Mouse (Mus musculus): ENCODE measurements around the gene 1700001J03Rik. TPM values are rescaled to one million over a fixed set of nuclear protein-coding genes. Genes with fewer than 3 reads are reported as not detected.
"Not testable (repeated sequence)": the region's sequence is repeated elsewhere in the genome, so short reads cannot be mapped to it uniquely, and the experiment has no call there.

Gene 1700001J03Rik
- polyA plus RNA-seq, 1 experiment from 2014 or later: 0.24 TPM

DNA sequence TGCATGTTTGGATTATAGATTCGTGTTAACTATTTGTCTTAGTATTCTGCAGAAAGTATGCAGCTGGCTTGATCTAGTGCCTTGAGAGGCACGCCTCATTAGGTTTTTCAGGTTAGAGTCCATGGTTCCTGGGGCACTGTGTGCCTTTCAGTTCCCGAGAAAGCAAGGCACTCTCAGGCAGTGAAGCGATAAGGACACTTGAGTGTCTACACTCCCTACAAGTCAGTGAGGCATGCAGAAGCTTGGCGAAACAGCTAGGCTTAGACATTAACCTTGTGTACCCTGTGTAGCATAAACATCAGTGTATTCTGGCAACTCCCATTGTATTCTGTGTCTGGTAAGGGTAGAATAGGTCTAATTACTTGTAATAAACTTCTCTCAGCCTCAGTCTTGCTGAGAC lies 20.4 kb upstream of the 1700001J03Rik start:
- H3K27me3 ChIP-seq (ENCODE audit: insufficient read depth, poor library complexity, severe bottlenecking): no peaks in the 10 kb centered on the region
- H3K4me1 ChIP-seq (replicated peaks): no peaks in the 10 kb centered on the region
- H3K4me3 ChIP-seq: no peak overlapping the region
- 97% methylated on average over 5 of the region's 5 CpGs for WGBS
- H3K9me3 ChIP-seq: peaks cover 22% of the 10 kb centered on the region; the same call in 1 of the 2 replicates
- DNase-seq (ENCODE audit: low spot score): no peak
- H3K36me3 ChIP-seq: peaks cover 98% of the 10 kb centered on the region
- no peak overlapping the region for H3K27ac ChIP-seq

DNA sequence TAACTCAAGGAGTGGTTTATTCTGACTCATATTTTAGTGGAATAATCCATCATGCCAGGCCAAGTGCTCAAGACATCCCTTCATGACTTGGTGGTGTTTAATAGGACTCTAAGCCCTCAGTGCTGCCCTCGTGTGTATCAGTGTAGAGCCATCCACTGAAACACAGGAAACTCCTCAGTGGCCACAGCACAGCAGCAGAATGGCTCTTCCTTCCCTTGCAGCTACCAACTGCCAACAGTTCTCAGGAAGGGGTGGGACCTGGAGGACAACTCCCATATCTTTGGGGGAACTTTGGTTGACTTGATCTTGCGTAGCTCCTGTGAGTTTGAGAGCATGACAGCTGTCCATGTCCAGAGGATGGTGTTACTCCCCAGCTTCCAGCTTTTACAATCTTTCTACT lies 18.8 kb upstream of the 1700001J03Rik start:
- DNase-seq (ENCODE audit: low spot score): no peak
- Histone ChIP-seq H3K36me3 (peaks cover 83% of the 10 kb centered on the region), H3K9me3 (peaks cover 23% of the 10 kb centered on the region; the same call in 1 of the 2 replicates), H3K4me1 (replicated peaks) (no peaks in the 10 kb centered on the region), H3K27me3 (ENCODE audit: insufficient read depth, poor library complexity, severe bottlenecking) (no peaks in the 10 kb centered on the region), H3K27ac (no peak overlapping the region), H3K4me3 (no peak overlapping the region)
- 81% methylated on average over 2 of the region's 2 CpGs for WGBS

- H3K36me3 ChIP-seq: peaks cover 53% of the 10 kb centered on the region
- no peak for DNase-seq (ENCODE audit: low spot score)
- no peak overlapping the region for H3K4me3 ChIP-seq
- no peak overlapping the region for H3K27ac ChIP-seq
- no peaks in the 10 kb centered on the region for H3K4me1 ChIP-seq (replicated peaks)
- WGBS: 96% methylated on average over 6 of the region's 6 CpGs
- no peaks in the 10 kb centered on the region for H3K27me3 ChIP-seq (ENCODE audit: insufficient read depth, poor library complexity, severe bottlenecking)
- peaks cover 23% of the 10 kb centered on the region; the same call in 1 of the 2 replicates for H3K9me3 ChIP-seq
These were observed 15.5 kb upstream of the 1700001J03Rik start for GRCm38 (mm10) chr5:146200580-146200979.

GRCm38 (mm10) chr5:146199540-146199939 lies 14.4 kb upstream of the 1700001J03Rik start:
- Histone ChIP-seq H3K36me3 (peaks cover 42% of the 10 kb centered on the region), H3K4me1 (replicated peaks) (no peaks in the 10 kb centered on the region), H3K27me3 (ENCODE audit: insufficient read depth, poor library complexity, severe bottlenecking) (no peaks in the 10 kb centered on the region), H3K9me3 (peaks cover 23% of the 10 kb centered on the region; the same call in 1 of the 2 replicates), H3K27ac (no peak overlapping the region), H3K4me3 (no peak overlapping the region)
- 81% methylated on average over 2 of the region's 2 CpGs for WGBS
- DNase-seq (ENCODE audit: low spot score): no peak

- Histone ChIP-seq H3K4me3 (no peak overlapping the region), H3K36me3 (peaks cover 38% of the 10 kb centered on the region), H3K27me3 (ENCODE audit: insufficient read depth, poor library complexity, severe bottlenecking) (no peaks in the 10 kb centered on the region), H3K9me3 (peaks cover 23% of the 10 kb centered on the region; the same call in 1 of the 2 replicates), H3K4me1 (replicated peaks) (no peaks in the 10 kb centered on the region), H3K27ac (no peak overlapping the region)
- DNase-seq (ENCODE audit: low spot score): no peak
These were observed 14.0 kb upstream of the 1700001J03Rik start for GRCm38 (mm10) chr5:146199073-146199472.

DNA sequence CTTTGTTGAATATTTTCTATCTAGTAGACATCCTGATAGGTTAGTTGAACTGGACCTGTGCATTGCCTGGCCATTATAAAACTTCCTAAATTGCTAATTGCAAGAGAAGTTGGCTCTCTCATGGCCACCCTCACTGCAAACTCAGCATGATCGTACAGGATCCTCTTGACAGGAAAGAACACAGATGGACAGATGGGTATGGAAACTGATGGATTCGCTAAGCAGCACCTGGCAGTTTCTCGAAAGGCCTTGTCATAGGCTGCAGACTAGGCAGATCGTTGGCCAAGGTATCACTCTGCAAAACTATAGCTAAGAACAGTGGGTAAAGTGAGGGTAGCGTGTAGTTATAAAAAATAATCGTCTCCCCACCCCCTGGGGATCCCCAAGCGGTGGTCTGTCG lies 8.3 kb upstream of the 1700001J03Rik start:
- Histone ChIP-seq H3K9me3 (no peaks in the 10 kb centered on the region; the same call in 1 of the 2 replicates), H3K36me3 (0 out of 2 replicates have a peak, but pooled peaks cover 3% of the 10 kb centered on the region), H3K4me1 (replicated peaks) (no peaks in the 10 kb centered on the region), H3K27ac (no peak overlapping the region), H3K4me3 (no peak overlapping the region), H3K27me3 (ENCODE audit: insufficient read depth, poor library complexity, severe bottlenecking) (no peaks in the 10 kb centered on the region)
- no peak for DNase-seq (ENCODE audit: low spot score)
- 85% methylated on average over 8 of the region's 8 CpGs for WGBS

- H3K4me3 ChIP-seq: no peak overlapping the region
- H3K4me1 ChIP-seq (replicated peaks): no peaks in the 10 kb centered on the region
- no peak for DNase-seq (ENCODE audit: low spot score)
- H3K9me3 ChIP-seq: no peaks in the 10 kb centered on the region; the same call in 1 of the 2 replicates
- no peaks in the 10 kb centered on the region for H3K36me3 ChIP-seq
- no peaks in the 10 kb centered on the region for H3K27me3 ChIP-seq (ENCODE audit: insufficient read depth, poor library complexity, severe bottlenecking)
- no peak overlapping the region for H3K27ac ChIP-seq
- 53% methylated on average over 3 of the region's 3 CpGs for WGBS
These were observed 5.6 kb upstream of the 1700001J03Rik start for GRCm38 (mm10) chr5:146190501-146191269.

DNA sequence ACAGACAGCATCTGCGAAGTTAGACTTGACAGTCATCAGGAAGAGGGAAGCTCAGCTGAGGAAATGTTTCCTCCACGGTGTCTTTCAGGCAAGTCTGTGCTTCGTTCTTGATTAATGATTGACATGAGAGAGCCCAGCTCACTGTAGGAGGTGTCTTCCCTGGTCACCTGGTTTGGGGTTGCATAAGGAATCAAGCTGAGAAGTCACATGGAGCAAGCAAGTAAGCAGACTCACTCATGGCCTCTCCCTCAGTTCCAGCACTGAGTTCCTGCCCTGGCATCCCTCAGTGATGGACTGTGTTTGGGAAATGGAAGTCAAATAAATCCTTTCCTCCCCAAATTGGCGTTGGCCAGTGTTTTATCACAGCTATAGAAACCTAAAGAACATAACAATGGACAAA lies 5.0 kb upstream of the 1700001J03Rik start:
- H3K27ac ChIP-seq: no peak overlapping the region
- WGBS: 75% methylated on average over 4 of the region's 4 CpGs
- peaks cover 3% of the 10 kb centered on the region; the same call in 1 of the 2 replicates for H3K9me3 ChIP-seq
- DNase-seq (ENCODE audit: low spot score): no peak
- H3K4me1 ChIP-seq (replicated peaks): no peaks in the 10 kb centered on the region
- H3K36me3 ChIP-seq: no peaks in the 10 kb centered on the region
- H3K4me3 ChIP-seq: no peak overlapping the region
- H3K27me3 ChIP-seq (ENCODE audit: insufficient read depth, poor library complexity, severe bottlenecking): no peaks in the 10 kb centered on the region

GRCm38 (mm10) chr5:146188712-146189111 lies 3.6 kb upstream of the 1700001J03Rik start:
- H3K36me3 ChIP-seq: no peaks in the 10 kb centered on the region
- peaks cover 12% of the 10 kb centered on the region for H3K9me3 ChIP-seq
- WGBS: 88% methylated on average over 7 of the region's 7 CpGs
- H3K27ac ChIP-seq: no peak overlapping the region
- DNase-seq (ENCODE audit: low spot score): no peak
- no peaks in the 10 kb centered on the region for H3K27me3 ChIP-seq (ENCODE audit: insufficient read depth, poor library complexity, severe bottlenecking)
- no peaks in the 10 kb centered on the region for H3K4me1 ChIP-seq (replicated peaks)
- H3K4me3 ChIP-seq: no peak overlapping the region

DNA sequence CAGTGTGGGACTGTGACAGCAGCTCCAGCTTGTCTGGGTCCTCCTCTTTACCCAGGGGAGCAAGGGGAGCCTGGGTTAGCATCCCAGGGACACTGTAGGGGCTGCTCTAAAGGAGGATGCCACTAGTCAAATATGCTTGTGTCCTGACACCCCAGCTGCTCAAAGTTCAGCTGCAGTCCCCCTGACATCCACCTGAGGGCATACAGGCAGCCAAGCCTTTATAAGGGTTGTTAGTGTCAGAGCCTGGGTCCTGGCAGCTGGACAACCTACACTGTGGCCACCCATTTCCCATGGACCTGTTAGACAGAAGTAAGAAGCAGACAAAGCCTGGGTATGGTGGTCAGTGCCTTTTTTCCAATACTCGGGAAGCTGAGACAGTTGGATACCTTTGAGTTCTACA lies 3.0 kb upstream of the 1700001J03Rik start:
- Histone ChIP-seq H3K4me3 (no peak overlapping the region), H3K27ac (no peak overlapping the region), H3K9me3 (peaks cover 18% of the 10 kb centered on the region), H3K36me3 (no peaks in the 10 kb centered on the region), H3K27me3 (ENCODE audit: insufficient read depth, poor library complexity, severe bottlenecking) (no peaks in the 10 kb centered on the region), H3K4me1 (replicated peaks) (no peaks in the 10 kb centered on the region)
- whole genome bisulfite sequencing: 84% methylated on average over 1 of the region's 1 CpGs
- DNase-seq (ENCODE audit: low spot score): no peak

- not testable (repeated sequence) for H3K4me1 ChIP-seq (replicated peaks); H3K27ac ChIP-seq; H3K36me3 ChIP-seq; H3K27me3 ChIP-seq (ENCODE audit: insufficient read depth, poor library complexity, severe bottlenecking); H3K4me3 ChIP-seq
- peaks cover 22% of the 10 kb centered on the region for H3K9me3 ChIP-seq
- 32% methylated on average over 5 of the region's 5 CpGs for WGBS
- DNase-seq (ENCODE audit: low spot score): peak; percentile 27
These were observed 2.3 kb upstream of the 1700001J03Rik start for GRCm38 (mm10) chr5:146187441-146187840.

DNA sequence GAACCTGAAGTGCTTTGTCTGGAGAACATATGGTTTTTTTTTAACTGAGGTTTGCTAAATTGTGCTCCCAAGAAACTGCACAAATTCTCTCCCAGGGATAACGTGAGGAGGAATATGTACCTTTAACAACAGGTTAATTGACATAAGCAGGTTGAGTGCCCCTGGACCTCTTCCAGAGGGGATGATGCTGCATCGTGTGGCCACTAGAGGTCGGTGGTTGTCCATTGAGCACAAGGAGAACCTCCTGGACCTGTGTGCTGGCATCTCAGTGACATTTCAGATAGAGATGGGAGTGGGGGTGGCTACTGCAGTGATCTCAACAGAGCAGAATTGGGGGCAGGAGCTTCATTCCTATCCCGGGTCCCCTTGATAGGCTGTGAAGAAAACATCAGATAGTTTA lies 12.4 kb downstream of the 1700001J03Rik start:
- H3K27me3 ChIP-seq (ENCODE audit: insufficient read depth, poor library complexity, severe bottlenecking); H3K27ac ChIP-seq; H3K4me1 ChIP-seq (replicated peaks); H3K36me3 ChIP-seq; DNase-seq (ENCODE audit: low spot score); H3K4me3 ChIP-seq: not testable (repeated sequence)
- WGBS: 64% methylated on average over 4 of the region's 4 CpGs
- H3K9me3 ChIP-seq: peaks cover 32% of the 10 kb centered on the region

DNA sequence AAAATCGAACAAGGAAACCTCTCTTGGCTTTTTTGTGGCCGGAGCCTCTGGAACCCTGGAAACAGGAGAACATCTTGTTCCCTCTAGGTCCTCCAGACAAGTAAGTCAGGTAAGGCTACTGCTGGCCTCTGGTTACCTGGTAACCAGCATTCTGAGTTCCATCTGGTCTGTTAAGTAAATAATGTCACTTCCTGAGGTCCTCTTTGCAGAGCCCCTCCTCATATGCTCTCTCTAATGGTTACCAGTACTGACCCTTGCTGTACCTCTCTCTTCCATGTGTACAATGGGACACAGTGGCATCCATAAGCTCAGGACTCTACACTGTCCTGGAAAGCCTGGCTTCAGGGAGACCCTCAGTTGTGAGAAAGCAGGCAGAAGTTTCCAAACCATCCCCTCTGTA lies 14.5 kb downstream of the 1700001J03Rik start, which contains the start of gene Gm6309:
Gm6309 (minus strand) TSS at position 101 of the 400 bp plus-strand sequence.
- H3K36me3 ChIP-seq; H3K27ac ChIP-seq; H3K4me1 ChIP-seq (replicated peaks); H3K4me3 ChIP-seq; DNase-seq (ENCODE audit: low spot score); H3K27me3 ChIP-seq (ENCODE audit: insufficient read depth, poor library complexity, severe bottlenecking): not testable (repeated sequence)
- WGBS: 79% methylated on average over 2 of the region's 2 CpGs
- H3K9me3 ChIP-seq: peaks cover 32% of the 10 kb centered on the region
